Mouse (Mus musculus) bone marrow, adult 2 months (tissue): ENCODE data around the gene Nqo1.

Experiments used
- CTCF ChIP-seq: fragments of 200-500 bp; IDR thresholded peaks from 2 replicates; pipeline ENCODE4 v1.5.1; 2011; ENCODE audit warnings: low read length, control low read depth; ENCODE audit not compliant: control insufficient read depth, insufficient read depth
- POLR2A ChIP-seq: fragments of 200-500 bp; IDR thresholded peaks from 2 replicates; pipeline ENCODE4 v1.6.1; 2011; ENCODE audit warnings: low read depth, mild to moderate bottlenecking, control low read depth, low read length, borderline replicate concordance; ENCODE audit not compliant: control insufficient read depth

GRCm38 (mm10) chr8:107386642-107387041 lies 16.4 kb downstream of the Nqo1 start:
- TF ChIP-seq POLR2A (no peak), CTCF (no peak)
